Mouse (Mus musculus) MEL (cell line): ENCODE results near the gene A2ml1.

Experiments used
- CHD2 ChIP-seq: IDR thresholded peaks from 2 replicates; pipeline ENCODE4 v1.6.1; 2011; ENCODE audit warnings: low read length, improper control_type of control experiment
- CTCF ChIP-seq, 3 experiments: IDR thresholded peaks in 2 of 3; conservative IDR thresholded peaks in 1 of 3; 2 replicates each; pipeline ENCODE4 v1.5.1; 2011 to 2012; ENCODE audit warnings: low read length in 3 of 3, low read depth in 2 of 3, mild to moderate bottlenecking in 2 of 3, improper control_type of control experiment in 1 of 3, inconsistent platforms in 1 of 3, mixed read lengths in 1 of 3, moderate library complexity in 1 of 3; ENCODE audit not compliant: control insufficient read depth in 1 of 3, insufficient read depth in 1 of 3, poor library complexity in 1 of 3, severe bottlenecking in 1 of 3
- EP300 ChIP-seq, 2 experiments: IDR thresholded peaks; 2 replicates each; pipeline ENCODE4 v1.6.1; 2011; ENCODE audit warnings: improper control_type of control experiment in 2 of 2, low read length in 2 of 2, low read depth in 1 of 2, mild to moderate bottlenecking in 1 of 2
- GATA1 ChIP-seq: IDR thresholded peaks from 2 replicates; pipeline ENCODE4 v1.6.1; 2011; ENCODE audit warnings: low read depth, low read length, improper control_type of control experiment
- POLR2A ChIP-seq, 2 experiments: IDR thresholded peaks; 2 replicates each; pipeline ENCODE4 v1.6.1; 2011 to 2012; ENCODE audit warnings: low read length in 2 of 2, mild to moderate bottlenecking in 2 of 2, control low read depth in 1 of 2, improper control_type of control experiment in 1 of 2, low read depth in 1 of 2, moderate library complexity in 1 of 2; ENCODE audit not compliant: control insufficient read depth in 1 of 2, insufficient read depth in 1 of 2, poor library complexity in 1 of 2
- RAD21 ChIP-seq: IDR thresholded peaks from 2 replicates; pipeline ENCODE4 v1.6.1; 2011; ENCODE audit warnings: mild to moderate bottlenecking, low read depth, low read length, improper control_type of control experiment
- RCOR1 ChIP-seq: IDR thresholded peaks from 2 replicates; pipeline ENCODE4 v1.6.1; 2012; ENCODE audit warnings: low read depth, mild to moderate bottlenecking, inconsistent platforms, low read length, improper control_type of control experiment
- USF2 ChIP-seq, 2 experiments: IDR thresholded peaks; 2 replicates each; pipeline ENCODE4 v1.6.1; 2011 to 2012; ENCODE audit warnings: improper control_type of control experiment in 2 of 2, low read length in 2 of 2, borderline replicate concordance in 1 of 2, inconsistent platforms in 1 of 2, low read depth in 1 of 2, mild to moderate bottlenecking in 1 of 2; ENCODE audit not compliant: insufficient read depth in 1 of 2
- ZC3H11A ChIP-seq: IDR thresholded peaks from 2 replicates; pipeline ENCODE4 v1.6.1; 2012; ENCODE audit warnings: low read depth, mild to moderate bottlenecking, inconsistent platforms, low read length, improper control_type of control experiment
- ZMIZ1 ChIP-seq: IDR thresholded peaks from 2 replicates; pipeline ENCODE4 v1.6.1; 2012; ENCODE audit warnings: low read depth, mild to moderate bottlenecking, inconsistent platforms, low read length, improper control_type of control experiment, moderate library complexity

- TF ChIP-seq ZC3H11A (no peak), GATA1 (no peak), RAD21 (no peak), ZMIZ1 (no peak), POLR2A (IDR thresholded peaks at IDR 0.05; ENCODE audit: control insufficient read depth in 1 of 2, insufficient read depth in 1 of 2, low read depth in 1 of 2, low read length in 2 of 2, poor library complexity in 1 of 2) (no peak), CTCF (IDR thresholded peaks at IDR 0.05 in 2 of 3, conservative IDR thresholded peaks at IDR 0.05 in 1 of 3; ENCODE audit: control insufficient read depth in 1 of 3, insufficient read depth in 1 of 3, low read depth in 2 of 3, low read length in 3 of 3, poor library complexity in 1 of 3, severe bottlenecking in 1 of 3) (no peak), CHD2 (no peak), EP300 (IDR thresholded peaks at IDR 0.05; ENCODE audit: low read depth in 1 of 2, low read length in 2 of 2) (no peak), USF2 (IDR thresholded peaks at IDR 0.05; ENCODE audit: borderline replicate concordance in 1 of 2, insufficient read depth in 1 of 2, low read depth in 1 of 2, low read length in 2 of 2) (no peak), RCOR1 (no peak)
These were observed 31.6 kb downstream of the A2ml1 start for GRCm38 (mm10) chr6:128549463-128550452.
